Mouse (Mus musculus) lung, postnatal 36 days (tissue): ENCODE measurements around the gene Ubap2.

ENCODE experiments used
- DNase-seq: peaks from one replicate; pipeline ENCODE4 v3.0.0; 2022; ENCODE audit warnings: mixed read lengths

The Ubap2 gene

GRCm38 (mm10) chr4:41158251-41158650 lies 116.7 kb downstream of the Ubap2 start:
- DNase-seq: no peak

DNA sequence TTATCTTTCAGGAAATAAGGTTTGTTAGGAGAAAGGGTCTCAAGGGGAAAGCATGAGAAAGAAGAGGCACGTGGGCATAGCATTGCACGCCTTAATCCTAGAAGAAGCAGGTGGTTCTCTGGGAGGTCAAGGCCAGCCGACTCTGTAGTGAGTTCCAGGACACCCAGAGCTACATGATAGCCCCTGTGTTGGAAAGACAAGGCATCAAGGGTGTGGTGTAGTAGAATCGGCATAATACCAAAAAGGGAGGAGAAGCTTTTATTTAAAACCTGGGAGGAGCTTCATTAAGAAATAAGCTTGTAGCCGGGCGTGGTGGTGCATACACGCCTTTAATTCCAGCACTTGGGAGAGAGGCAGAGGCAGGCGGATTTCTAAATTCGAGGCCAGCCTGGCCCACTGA lies 118.0 kb downstream of the Ubap2 start:
- no peak for DNase-seq

DNA sequence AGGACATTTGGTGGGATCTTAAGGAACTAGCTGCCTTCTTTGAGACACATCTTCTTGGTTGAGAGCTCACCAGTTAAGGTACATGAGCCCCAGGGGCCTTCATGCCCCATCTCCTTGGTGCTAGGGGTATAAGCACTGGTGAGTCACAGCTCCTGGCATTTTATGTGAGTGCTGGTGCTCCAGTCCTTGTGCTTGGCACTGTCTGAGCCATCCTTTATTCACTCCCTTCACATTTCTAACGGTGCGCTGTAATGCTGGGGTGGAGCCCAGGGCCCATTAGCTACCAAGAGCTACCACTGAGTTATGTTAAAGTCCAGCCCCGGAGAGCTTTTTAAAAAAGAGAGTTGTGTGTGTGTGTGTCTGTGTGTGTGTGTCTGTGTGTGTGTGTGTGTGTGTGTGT lies 121.8 kb downstream of the Ubap2 start:
- no peak for DNase-seq

GRCm38 (mm10) chr4:41151186-41151585 lies 123.8 kb downstream of the Ubap2 start:
- DNase-seq: no peak

DNA sequence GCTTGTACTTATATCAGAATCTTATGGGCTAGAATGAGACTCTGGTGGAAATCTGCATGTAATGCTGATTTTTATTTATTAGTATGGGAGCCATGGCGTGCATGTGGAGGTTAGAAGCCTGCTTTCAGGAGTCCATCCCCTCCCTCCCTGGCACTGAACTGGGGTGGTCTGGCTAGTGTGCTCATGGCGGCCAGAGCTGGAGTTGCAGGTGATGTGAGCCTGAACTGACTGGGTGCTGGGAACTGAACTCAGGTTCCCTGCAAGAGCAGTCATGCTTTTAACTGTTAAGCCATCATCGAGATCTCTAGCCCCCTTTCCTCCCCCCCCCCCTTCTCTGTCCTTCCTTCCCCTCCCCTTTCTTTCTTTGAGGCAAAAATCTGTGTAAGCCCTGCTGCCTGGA lies 125.1 kb downstream of the Ubap2 start:
- no peak for DNase-seq
